Mouse (Mus musculus) heart, postnatal 0 days (tissue): ENCODE results near the gene Troap. TPM values are rescaled to one million over a fixed set of nuclear protein-coding genes. Genes with fewer than 3 reads are reported as not detected.
A peak's percentile ranks its signal among the peaks of the same experiment; 100 is the strongest.
"Not testable (repeated sequence)": the region's sequence is repeated elsewhere in the genome, so short reads cannot be mapped to it uniquely, and the experiment has no call there.

Experiments used
- ATAC-seq: fragments of 200-750 bp; cut with Nextera tagmentation; 2 replicates; pipeline ENCODE4 v1.8.0; 2017; ENCODE audit warnings: low read depth, moderate number of reproducible peaks, moderate library complexity; ENCODE audit not compliant: insufficient read depth
- DNase-seq: peaks from one replicate; pipeline ENCODE4 v3.0.0-alpha.2; 2016; ENCODE audit warnings: low spot score
- H3K27ac ChIP-seq: fragments of 300-500 bp; sonication (generic); 2 replicates; pipeline ENCODE4 v1.5.1; 2014; ENCODE audit warnings: low read depth, mild to moderate bottlenecking
- H3K27me3 ChIP-seq: fragments of 300-500 bp; sonication (generic); 2 replicates; pipeline ENCODE4 v1.6.1; 2014; ENCODE audit warnings: low read length, mixed read lengths; ENCODE audit not compliant: control insufficient read depth, insufficient read depth
- H3K36me3 ChIP-seq: fragments of 300-500 bp; sonication (generic); replicated peaks from 2 replicates; pipeline ENCODE4 v1.6.1; 2014; ENCODE audit warnings: low read length, mixed read lengths; ENCODE audit not compliant: control insufficient read depth, insufficient read depth
- H3K4me1 ChIP-seq: fragments of 300-500 bp; sonication (generic); 2 replicates; pipeline ENCODE4 v1.6.1; 2014; ENCODE audit warnings: antibody characterized with exemption; ENCODE audit not compliant: control insufficient read depth, insufficient read depth
- H3K4me2 ChIP-seq: fragments of 300-500 bp; sonication (generic); 2 replicates; pipeline ENCODE4 v1.6.1; 2014; ENCODE audit warnings: low read depth, mild to moderate bottlenecking, low read length, moderate library complexity
- H3K4me3 ChIP-seq: fragments of 300-500 bp; sonication (generic); 2 replicates; pipeline ENCODE4 v1.5.1; 2014; ENCODE audit warnings: low read depth, low read length
- H3K9ac ChIP-seq: fragments of 300-500 bp; sonication (generic); replicated peaks from 2 replicates; pipeline ENCODE4 v1.6.1; 2014; ENCODE audit warnings: low read depth, low read length, mixed read lengths
- H3K9me3 ChIP-seq: fragments of 300-500 bp; sonication (generic); replicated peaks from 2 replicates; pipeline ENCODE4 v1.6.1; 2016; ENCODE audit warnings: low read length; ENCODE audit not compliant: control insufficient read depth
- CTCF ChIP-seq: IDR thresholded peaks from 2 replicates; pipeline ENCODE4 v1.5.1; 2016; ENCODE audit warnings: antibody characterized with exemption, control low read depth, low read depth
- EP300 ChIP-seq: IDR thresholded peaks from 2 replicates; pipeline ENCODE4 v1.6.1; 2016; ENCODE audit warnings: antibody characterized with exemption, low read depth
- whole genome bisulfite sequencing: fragments of 180-500 bp; shearing (Covaris S2); extraction: QIAGEN DNeasy Blood & Tissue Kit; methylation state at CpG from one replicate; pipeline ENCODE4 v1.1.7; 2014; 5-methylcytosine and 5-hydroxymethylcytosine counted together
- polyA plus RNA-seq: library from polyadenylated mRNA; unstranded; fragments of >200 nt; fragmentation: Nextera tagmentation; extraction: Ambion mirVana; gene quantifications from 2 replicates; pipeline ENCODE4 v1.2.1, GENCODE M21; 2015
- total RNA-seq: library from RNA; depleted of rRNA; stranded (reverse); fragments of >200 nt; gene quantifications from 2 replicates; pipeline ENCODE4 v1.2.3, GENCODE M21; 2014; ENCODE audit warnings: low replicate concordance

Troap gene
- total and polyA plus RNA-seq, 2 experiments from 2014 or later, result 7.0 to 19.1 TPM

- peak overlapping the region; percentile 76 for H3K9ac ChIP-seq
- TF ChIP-seq EP300, result no peak
- no peak for TF ChIP-seq CTCF
- peaks cover 4% of the 10 kb centered on the region; the same call in 1 of the 2 replicates for H3K36me3 ChIP-seq
- peak overlapping the region; percentile 64 for H3K4me3 ChIP-seq
- under 1% methylated on average over 44 of the region's 44 CpGs for WGBS
- H3K27ac ChIP-seq, result peak overlapping the region; percentile 96
- ATAC-seq (peak; percentile 97), DNase-seq (peak; percentile 99)
- peaks cover 16% of the 10 kb centered on the region for H3K4me1 ChIP-seq
- no peaks in the 10 kb centered on the region for H3K9me3 ChIP-seq
- peak overlapping the region; percentile 90 for H3K4me2 ChIP-seq
- H3K27me3 ChIP-seq, result no peaks in the 10 kb centered on the region
Measured at GRCm38 (mm10) chr15:99074600-99075333, 392 bp downstream of the Troap start.

GRCm38 (mm10) chr15:99076011-99076410 is 1.6 kb downstream of the Troap start:
- WGBS, result 97% methylated on average over 3 of the region's 3 CpGs
- 0 out of 2 replicates have a peak overlapping the region, but pooled peaks have one; percentile 76 for H3K9ac ChIP-seq
- H3K4me3 ChIP-seq, result peak overlapping the region; percentile 64; the same call in 1 of the 2 replicates

GRCm38 (mm10) chr15:99078181-99078910 is 4.0 kb downstream of the Troap start:
- Histone ChIP-seq H3K27ac (no peak overlapping the region), H3K27me3 (no peaks in the 10 kb centered on the region), H3K4me2 (no peak overlapping the region), H3K36me3 (peaks cover 34% of the 10 kb centered on the region), H3K9me3 (no peaks in the 10 kb centered on the region), H3K4me1 (peaks cover 16% of the 10 kb centered on the region), H3K4me3 (no peak overlapping the region), H3K9ac (no peak overlapping the region)
- no peak for TF ChIP-seq EP300
- no peak for TF ChIP-seq CTCF
- DNase-seq, result no peak
- ATAC-seq, result no peak
- 71% methylated on average over 14 of the region's 15 CpGs for WGBS

More at GRCm38 (mm10) chr15:99076011-99076410, 1.6 kb downstream of the Troap start:
- Histone ChIP-seq H3K4me2 (peak overlapping the region; percentile 90; the same call in 1 of the 2 replicates), H3K4me1 (peaks cover 16% of the 10 kb centered on the region), H3K36me3 (peaks cover 14% of the 10 kb centered on the region)
- not testable (repeated sequence) for H3K27ac ChIP-seq, H3K27me3 ChIP-seq, DNase-seq, H3K9me3 ChIP-seq, ATAC-seq

- 79% methylated on average over 3 of the region's 3 CpGs for WGBS
- no peak for ATAC-seq
- Histone ChIP-seq H3K9ac (no peak overlapping the region), H3K4me1 (peaks cover 10% of the 10 kb centered on the region), H3K27me3 (peaks cover 13% of the 10 kb centered on the region), H3K4me2 (no peak overlapping the region), H3K36me3 (peaks cover 34% of the 10 kb centered on the region), H3K27ac (no peak overlapping the region), H3K4me3 (no peak overlapping the region), H3K9me3 (no peaks in the 10 kb centered on the region)
- TF ChIP-seq EP300 (no peak), CTCF (no peak)
- DNase-seq, result no peak
Measured at GRCm38 (mm10) chr15:99079804-99080203, 5.4 kb downstream of the Troap start.

- no peak for TF ChIP-seq EP300
- no peak for TF ChIP-seq CTCF
- Histone ChIP-seq H3K36me3 (peaks cover 34% of the 10 kb centered on the region), H3K9ac (no peak overlapping the region), H3K4me1 (no peaks in the 10 kb centered on the region), H3K9me3 (no peaks in the 10 kb centered on the region), H3K27ac (no peak overlapping the region), H3K4me2 (no peak overlapping the region), H3K27me3 (peaks cover 38% of the 10 kb centered on the region), H3K4me3 (no peak overlapping the region)
- WGBS, result 95% methylated on average over 12 of the region's 12 CpGs
- ATAC-seq (no peak), DNase-seq (no peak)
Measured at GRCm38 (mm10) chr15:99082322-99082721, 7.9 kb downstream of the Troap start.
